Mouse (Mus musculus) bone marrow macrophage, adult 2 months (primary cell): Measurements from ENCODE around the gene Gm5751.

ENCODE experiments used
- CTCF ChIP-seq: IDR thresholded peaks from 2 replicates; pipeline ENCODE4 v1.5.1; 2012; ENCODE audit warnings: low read depth, mild to moderate bottlenecking, low read length, moderate library complexity
- POLR2A ChIP-seq: IDR thresholded peaks from 2 replicates; pipeline ENCODE4 v1.6.1; 2012; ENCODE audit warnings: mild to moderate bottlenecking, low read depth, low read length, borderline replicate concordance

DNA sequence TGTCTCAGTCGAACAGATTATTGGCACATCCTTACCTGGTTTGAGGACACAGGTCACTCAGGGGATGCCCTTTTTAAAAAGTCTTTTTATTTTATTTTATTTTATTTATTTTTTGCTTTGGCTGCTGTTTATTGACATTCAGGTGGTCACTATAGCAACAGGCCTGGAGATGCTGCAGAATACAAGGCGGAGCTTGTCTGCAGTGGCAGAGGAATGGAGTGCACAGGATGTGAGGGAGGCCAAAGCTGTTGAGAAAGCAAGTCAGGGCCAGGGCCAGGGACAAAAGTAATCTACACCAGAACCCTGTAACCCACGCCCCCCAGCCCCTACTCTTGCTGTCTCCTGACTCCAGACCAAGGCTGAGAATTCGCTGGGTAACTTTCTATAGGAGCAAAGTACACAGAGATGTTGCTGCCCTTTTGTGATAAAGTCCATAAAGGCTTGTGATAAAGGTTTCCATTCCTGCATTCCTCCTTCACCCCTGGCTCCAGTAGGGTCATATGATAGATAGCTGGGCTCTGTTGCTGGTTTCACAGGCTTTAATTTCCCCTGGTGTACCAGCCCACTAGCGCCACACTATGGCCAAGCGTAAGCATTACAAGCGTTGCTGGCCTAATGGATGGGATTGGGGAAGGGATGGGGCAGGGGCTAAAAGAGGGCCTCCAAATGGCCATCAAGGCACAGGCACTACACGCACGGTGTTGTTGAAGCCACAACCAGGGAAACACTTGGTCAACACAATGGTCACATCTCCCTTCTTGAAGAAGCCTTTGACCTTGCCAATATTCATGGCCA lies 48.0 kb downstream of the Gm5751 start:
- TF ChIP-seq CTCF (peak; percentile 25; the same call in 1 of the 2 replicates), POLR2A (no peak)
